Mouse (Mus musculus) CH12.LX (cell line): ENCODE measurements at regions not wholly inside any gene's neighbourhood (a gene's known extent, or its start where the extent isn't known, plus 50 kb on each side); places are given as distances from the start of the nearest gene placed in this dataset.

Source experiments
- CHD1 ChIP-seq: IDR thresholded peaks from 2 replicates; pipeline ENCODE4 v1.6.1; 2012; ENCODE audit warnings: low read depth, low read length, improper control_type of control experiment, inconsistent platforms
- CTCF ChIP-seq, 2 experiments: IDR thresholded peaks in 1 of 2; conservative IDR thresholded peaks in 1 of 2; 2 replicates each; pipeline ENCODE4 v1.5.1; 2011 to 2012; ENCODE audit warnings: low read depth in 2 of 2, low read length in 2 of 2, improper control_type of control experiment in 1 of 2, inconsistent platforms in 1 of 2, mild to moderate bottlenecking in 1 of 2, moderate library complexity in 1 of 2
- E2F4 ChIP-seq: IDR thresholded peaks from 2 replicates; pipeline ENCODE4 v1.6.1; 2011; ENCODE audit warnings: low read depth, low read length, improper control_type of control experiment; ENCODE audit not compliant: insufficient replicate concordance
- EP300 ChIP-seq: IDR thresholded peaks from 2 replicates; pipeline ENCODE4 v1.6.1; 2011; ENCODE audit warnings: low read length, improper control_type of control experiment
- JUND ChIP-seq: conservative IDR thresholded peaks from 2 replicates; pipeline ENCODE4 v1.6.1; 2011; ENCODE audit warnings: low read depth, low read length, improper control_type of control experiment
- MAFK ChIP-seq: IDR thresholded peaks from 2 replicates; pipeline ENCODE4 v1.6.1; 2011; ENCODE audit warnings: low read length, improper control_type of control experiment; ENCODE audit not compliant: insufficient replicate concordance
- NELFE ChIP-seq: IDR thresholded peaks from 2 replicates; pipeline ENCODE4 v1.6.1; 2011; ENCODE audit warnings: low read depth, low read length, improper control_type of control experiment
- POLR2A ChIP-seq: IDR thresholded peaks from 2 replicates; pipeline ENCODE4 v1.6.1; 2011; ENCODE audit warnings: low read depth, mild to moderate bottlenecking, improper control_type of control experiment, low read length
- POLR2AphosphoS2 ChIP-seq: IDR thresholded peaks from 2 replicates; pipeline ENCODE4 v1.6.1; 2011; ENCODE audit warnings: low read depth, low read length, improper control_type of control experiment
- SMC3 ChIP-seq: IDR thresholded peaks from 2 replicates; pipeline ENCODE4 v1.6.1; 2011; ENCODE audit warnings: low read depth, low read length, improper control_type of control experiment
- USF2 ChIP-seq: conservative IDR thresholded peaks from 2 replicates; pipeline ENCODE4 v1.6.1; 2011; ENCODE audit warnings: low read depth, low read length, improper control_type of control experiment
- ZC3H11A ChIP-seq: IDR thresholded peaks from 2 replicates; pipeline ENCODE4 v1.6.1; 2012; ENCODE audit warnings: low read depth, mild to moderate bottlenecking, inconsistent platforms, low read length, improper control_type of control experiment
- ZNF384 ChIP-seq: IDR thresholded peaks from 2 replicates; pipeline ENCODE4 v1.6.1; 2012; ENCODE audit warnings: low read depth, low read length, improper control_type of control experiment, inconsistent platforms

DNA sequence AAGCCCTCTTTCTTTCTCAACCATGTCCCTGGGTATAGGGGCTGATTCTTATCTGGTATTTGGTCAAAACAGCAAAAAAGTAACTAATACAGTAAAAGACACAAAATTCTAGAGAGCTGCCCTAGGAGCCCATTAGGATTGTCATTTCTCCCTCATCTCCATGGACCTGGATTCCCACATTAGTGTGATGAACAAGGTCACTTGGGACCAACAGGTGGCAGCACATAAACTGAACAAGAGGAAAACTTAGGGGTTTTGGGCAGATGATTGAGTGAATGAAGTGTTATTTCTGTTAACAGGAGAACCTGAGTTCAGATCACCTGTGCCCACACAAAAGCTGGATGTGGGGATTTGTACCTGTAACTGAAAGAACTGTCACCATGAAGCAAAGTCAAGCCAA is 93.0 kb upstream of the Tbl1x start:
- no peak for TF ChIP-seq NELFE
- TF ChIP-seq CTCF (conservative IDR thresholded peaks at IDR 0.05 in 1 of 2, IDR thresholded peaks at IDR 0.05 in 1 of 2; ENCODE audit: low read depth in 2 of 2, low read length in 2 of 2), result peak in 1 of 2 experiments; percentile 46; a peak in 2 of 4 replicates
- no peak for TF ChIP-seq EP300
- TF ChIP-seq E2F4, result no peak
- TF ChIP-seq POLR2A, result no peak
- TF ChIP-seq SMC3, result peak; percentile 48
- no peak for TF ChIP-seq ZNF384
- TF ChIP-seq POLR2AphosphoS2, result no peak
- no peak for TF ChIP-seq USF2
- no peak for TF ChIP-seq MAFK
- TF ChIP-seq CHD1, result no peak
- no peak for TF ChIP-seq ZC3H11A
- TF ChIP-seq JUND, result no peak
